In the genomic region with DNA sequence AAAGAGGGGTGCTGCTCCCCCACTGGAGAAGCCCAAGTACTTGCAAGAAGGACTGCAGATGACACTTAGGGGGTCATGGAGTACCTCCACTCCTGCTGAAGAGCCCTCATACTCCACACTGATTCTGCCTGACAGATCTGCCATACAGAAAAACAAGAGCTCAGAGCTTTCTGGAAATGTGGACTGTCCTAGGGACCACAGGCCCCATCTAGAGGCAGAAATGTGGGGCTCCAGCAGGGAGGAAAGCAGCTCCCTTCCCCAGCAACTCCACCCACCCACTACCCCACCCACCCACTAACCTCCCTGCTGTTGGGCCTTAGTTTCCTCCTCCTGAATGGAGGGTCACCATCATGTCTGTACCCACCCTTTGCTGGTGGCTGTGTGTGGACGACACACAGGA, we compare ENCODE assay signal across 12 mouse cellular contexts. TPM values are rescaled to one million over a fixed set of nuclear protein-coding genes. Genes with fewer than 3 reads are reported as not detected.
DNase-seq lines count a peak whose midpoint lies in the region; ATAC-seq and TF ChIP-seq lines count a peak whose summit lies in the region.
"Had no signal": no experiment of that assay in that cellular context is flagged by ENCODE, and none has a peak within 500 bp of the region (broad histone marks: within the 10 kb centered on the region; RNA-seq: fewer than 3 reads in every experiment).

No protein-coding gene starts in this region.

- peaks cover 2 to 9% of the 10 kb centered on the region in 2 experiments; a peak in 2 of 4 replicates for H3K4me1 ChIP-seq in ES-E14 (ENCODE audit: control insufficient read depth in 2 of 2, insufficient read depth in 2 of 2, low read length in 2 of 2, poor library complexity in 1 of 2)
- H3K4me1 ChIP-seq in cortical plate, adult 2 months (ENCODE audit: control insufficient read depth, insufficient read depth, low read length): no peaks in the 10 kb centered on the region
- peaks cover 27% of the 10 kb centered on the region for H3K4me1 ChIP-seq in limb, embryonic 13.5 days

- peak; percentile 47 for DNase-seq in kidney, adult 9 months
- DNase-seq in kidney, adult 8-10 months: no peak
- DNase-seq in ES-E14 (ENCODE audit: low read depth, low spot score): no peak
- no peak for DNase-seq in left cerebral cortex, postnatal 4 days
- DNase-seq in spleen, adult 18-20 months: no peak
- no peak for DNase-seq in adrenal gland, postnatal 4 days (ENCODE audit: low spot score in 2 of 2)
- DNase-seq: cerebellum, adult 8-10 months; thymus, postnatal 14 days had no signal

- WGBS in limb, embryonic 13.5 days: 62% methylated on average over 1 of the region's 1 CpGs

- ATAC-seq in limb, embryonic 13.5 days (ENCODE audit: low FRiP score, low read depth): 0 out of 2 replicates have a peak, but pooled peaks have one; percentile 52

- H3K36me3 ChIP-seq in ES-E14 (ENCODE audit: control insufficient read depth, insufficient read depth, low read length, poor library complexity, severe bottlenecking): no peaks in the 10 kb centered on the region
- no peaks in the 10 kb centered on the region for H3K36me3 ChIP-seq in limb, embryonic 13.5 days

- intact Hi-C loops in left cerebral cortex, postnatal 4 days (cut with DNase I): no loop called here

- in situ Hi-C loops in ES-E14 (cut with MboI; ENCODE audit: low sequenced_read_pairs in 2 of 2, unreplicated experiment in 2 of 2): no loop called here

- no peak overlapping the region for H3K4me2 ChIP-seq in limb, embryonic 13.5 days (replicated peaks)

- H3K9ac ChIP-seq in ES-E14 (ENCODE audit: insufficient read depth, low read depth, low read length, poor library complexity, severe bottlenecking): no peak overlapping the region
- H3K9ac ChIP-seq in limb, embryonic 13.5 days: 0 out of 2 replicates have a peak overlapping the region, but pooled peaks have one; percentile 19

- no peaks in the 10 kb centered on the region for H3K9me3 ChIP-seq in ES-E14 (ENCODE audit: control insufficient read depth, insufficient read depth, low read depth, low read length)
- H3K9me3 ChIP-seq in limb, embryonic 13.5 days: peaks cover 5% of the 10 kb centered on the region; the same call in 1 of the 2 replicates

- no peak overlapping the region for H3K27ac ChIP-seq in ES-E14 (ENCODE audit: insufficient read depth, low read depth, low read length, poor library complexity, severe bottlenecking)
- H3K27ac ChIP-seq in cortical plate, adult 2 months (ENCODE audit: insufficient read depth, low read length): no peak overlapping the region
- H3K27ac ChIP-seq in limb, embryonic 13.5 days: peak overlapping the region; percentile 44; the same call in 1 of the 2 replicates

- no peak for TF ChIP-seq POLR2A in cortical plate, adult 2 months (IDR thresholded peaks at IDR 0.05; ENCODE audit: extremely low read depth, insufficient read depth, low read length)

- TF ChIP-seq CTCF in cortical plate, adult 2 months (IDR thresholded peaks at IDR 0.05; ENCODE audit: extremely low read depth, insufficient read depth, low read length): peak; percentile 15; the same call in 1 of the 2 replicates

- H3K4me3 ChIP-seq in ES-E14 (ENCODE audit: insufficient read depth in 1 of 2, low read depth in 1 of 2, low read length in 2 of 2, poor library complexity in 1 of 2, severe bottlenecking in 1 of 2): no peak overlapping the region
- H3K4me3 ChIP-seq in cortical plate, adult 2 months (ENCODE audit: insufficient read depth, low read length): no peak overlapping the region
- no peak overlapping the region for H3K4me3 ChIP-seq in limb, embryonic 13.5 days
- H3K4me3 ChIP-seq: megakaryocyte, embryonic 14.5 days had no signal

- no peaks in the 10 kb centered on the region for H3K27me3 ChIP-seq in limb, embryonic 13.5 days

TF ChIP-seq in ES-E14, 5 proteins besides CTCF, POLR2A, EP300 and RAD21:
- TF ChIP-seq HCFC1 (IDR thresholded peaks at IDR 0.05; ENCODE audit: borderline replicate concordance, insufficient read depth, low read length) (no peak), CHD2 (IDR thresholded peaks at IDR 0.05; ENCODE audit: low read depth, low read length) (no peak), ZNF384 (IDR thresholded peaks at IDR 0.05; ENCODE audit: low read depth, low read length) (no peak), MAFK (IDR thresholded peaks at IDR 0.05; ENCODE audit: insufficient read depth, low read depth, low read length) (no peak), ZC3H11A (IDR thresholded peaks at IDR 0.05; ENCODE audit: borderline replicate concordance, low read depth, low read length) (0 out of 2 replicates have a peak, but pooled peaks have one; percentile 13)

RNA-seq across cellular contexts. Expression of a gene that starts 8.7 kb away (rescaled TPM):
- total RNA-seq in ES-E14 (2012; rRNA removed): 0.69 and 1.0 TPM in 2 replicates
- 2.8 and 2.9 TPM in 2 replicates for polyA plus RNA-seq in cortical plate, adult 2 months (2012; rRNA removed)
- 0.60 TPM in 1 of 2 replicates, not detected in the other for polyA plus RNA-seq in limb, embryonic 13.5 days (2015; fragmentation: Nextera tagmentation; extraction: Ambion mirVana)
- total RNA-seq in left cerebral cortex, postnatal 4 days (2021): not detected
- under 1 TPM in 1 of 2 experiments, not detected in 1; 0.45 TPM for total RNA-seq in adrenal gland, postnatal 4 days (2021)
- total RNA-seq: gastrocnemius, adult 8-10 months had no signal
